Mouse (Mus musculus) Muller cell, postnatal 12 days (primary cell): ENCODE results near the gene Pdcl3.

ENCODE experiments used
- DNase-seq: peaks from one replicate; pipeline ENCODE4 v3.0.0-alpha.2; 2015; ENCODE audit errors: inconsistent ontology term

Pdcl3 gene

DNA sequence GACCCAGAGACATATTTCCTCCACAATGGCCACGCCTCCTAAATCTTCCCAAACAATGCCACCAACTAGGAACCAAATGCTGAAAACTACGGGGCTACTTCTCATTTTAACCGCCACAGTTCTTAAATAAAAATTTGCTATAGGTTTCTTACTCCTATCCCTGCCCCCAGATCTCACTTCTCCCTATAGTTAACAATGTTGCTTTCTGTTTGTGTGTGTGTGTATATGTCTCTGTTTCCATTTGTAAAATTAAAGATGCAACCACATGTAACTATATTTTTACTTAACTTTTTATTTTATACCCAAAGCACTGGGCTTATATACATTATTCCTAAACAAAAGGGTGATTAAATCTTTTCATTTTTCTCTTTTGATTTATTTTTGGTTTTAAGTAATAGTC is at the start of gene Pdcl3:
Gene Pdcl3 (plus strand): TSS at position 301 of the 400 bp plus-strand sequence.
- DNase-seq, result no peak

DNA sequence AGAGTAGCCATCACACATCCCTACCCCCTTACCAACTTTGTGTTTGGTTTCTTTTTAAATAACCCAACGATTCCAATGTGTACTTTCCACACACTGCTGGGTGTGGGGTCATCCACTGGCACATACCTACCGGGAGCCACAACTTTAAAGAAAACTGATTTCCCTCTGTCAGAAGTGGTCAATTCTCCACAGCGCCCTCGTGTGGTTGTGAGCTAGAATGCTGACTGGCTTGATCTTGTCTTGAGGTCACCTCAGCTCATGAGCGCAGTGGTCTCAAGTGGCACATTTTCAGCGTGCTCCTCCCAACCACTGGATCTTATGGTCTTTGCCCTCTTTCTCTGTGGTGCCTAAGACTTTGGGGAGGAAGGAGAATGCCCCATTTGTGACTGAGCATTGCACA is 48.6 kb upstream of the Pdcl3 start:
- DNase-seq, result peak; percentile 8

DNA sequence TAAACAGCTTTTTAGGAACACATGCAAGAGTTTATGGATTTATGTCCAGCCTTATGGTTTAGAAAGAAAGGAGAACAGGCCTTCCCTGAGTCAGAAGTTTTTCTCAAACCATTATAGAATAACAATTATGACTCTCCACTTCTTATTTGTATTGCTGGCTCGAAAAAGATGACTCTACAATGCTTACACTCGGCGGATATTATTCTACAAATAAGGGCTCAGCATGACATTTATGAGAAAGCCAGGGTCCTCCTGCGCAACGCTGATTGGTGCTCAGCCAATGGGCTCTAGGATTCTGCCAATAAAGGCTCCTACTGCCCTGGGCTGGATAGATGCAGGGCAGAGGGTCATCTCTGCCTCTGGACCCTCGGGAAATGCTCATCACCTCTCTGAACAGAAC is 46.6 kb upstream of the Pdcl3 start, which contains the start of gene Nms:
Gene Nms (plus strand): TSS at position 301 of the 400 bp plus-strand sequence.
- DNase-seq, result no peak

DNA sequence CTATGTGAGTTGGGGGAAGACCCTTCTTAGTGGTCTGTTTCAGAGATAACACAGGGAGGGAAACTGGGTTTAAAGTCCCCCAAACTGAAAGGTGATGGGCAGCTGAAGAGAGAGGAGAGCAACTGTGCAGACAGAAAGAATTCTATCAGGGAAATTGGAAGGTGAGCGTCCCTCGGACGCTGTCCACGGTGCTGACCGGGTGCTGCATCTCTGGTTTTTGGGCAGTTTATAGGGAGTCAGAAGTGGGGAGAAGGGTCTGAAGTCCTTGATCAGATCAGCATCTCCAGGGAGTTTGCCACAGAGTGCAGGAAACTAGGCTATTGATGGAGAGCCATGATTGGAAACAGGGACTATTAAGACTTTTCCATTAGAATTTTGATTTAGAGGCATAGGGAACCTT is 45.8 kb upstream of the Pdcl3 start:
- peak; percentile 49 for DNase-seq

DNA sequence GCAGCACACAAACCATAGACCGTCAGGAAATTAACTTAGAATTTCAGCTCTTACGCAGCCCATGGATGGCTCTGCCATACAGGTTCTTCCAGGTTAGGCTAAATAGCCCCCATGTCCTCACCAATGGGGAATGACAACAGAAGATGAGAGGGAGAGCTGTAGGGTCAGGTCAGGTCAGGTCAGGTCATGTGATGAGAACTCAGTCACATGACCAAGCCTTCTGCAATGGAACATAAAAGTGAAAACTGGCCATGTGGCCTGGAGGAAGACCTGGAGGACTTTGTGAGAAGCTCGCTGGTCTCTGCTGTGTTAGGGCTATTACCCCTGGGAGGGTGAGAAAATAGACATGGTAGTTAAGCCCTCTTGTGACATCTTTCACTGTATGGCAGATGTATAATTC is 29.0 kb upstream of the Pdcl3 start:
- DNase-seq, result no peak

DNA sequence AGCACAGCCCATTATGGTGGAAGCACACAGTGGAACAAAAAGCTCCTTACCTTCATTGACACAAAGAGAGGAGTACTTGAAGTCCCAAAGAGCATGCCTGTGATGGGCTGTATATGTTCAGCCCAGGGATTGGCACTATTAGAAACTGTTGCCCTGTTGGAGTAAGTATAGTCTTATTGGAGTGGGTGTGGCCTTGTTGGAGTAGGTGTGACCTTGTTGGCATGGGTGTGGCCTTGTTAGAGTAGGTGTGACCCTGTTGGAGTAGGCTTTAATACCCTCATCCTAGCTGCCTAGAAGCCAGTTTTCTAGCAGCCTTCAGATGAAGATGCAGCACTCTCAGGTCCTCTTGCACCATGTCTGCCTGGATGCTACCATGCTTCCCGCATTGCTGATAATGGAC is 16.3 kb upstream of the Pdcl3 start:
- DNase-seq, result no peak

DNA sequence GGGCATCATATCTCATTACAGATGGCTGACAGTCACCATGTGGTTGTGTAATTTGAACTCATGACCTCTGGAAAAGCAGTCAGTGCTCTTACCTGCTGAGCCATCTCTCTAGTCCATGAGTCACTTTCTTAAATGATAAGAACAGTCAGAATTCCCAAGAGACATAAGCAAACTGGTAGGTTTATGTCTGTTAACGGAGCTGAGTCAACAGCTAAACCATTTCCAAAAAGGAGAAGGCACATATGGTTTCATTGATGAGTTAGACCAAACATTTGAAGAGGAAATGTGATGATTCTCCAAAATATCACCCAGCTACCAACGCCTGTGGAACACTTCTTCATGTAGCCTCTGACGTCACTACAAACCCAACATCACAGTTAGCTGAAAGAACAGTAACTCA is 13.7 kb upstream of the Pdcl3 start:
- no peak for DNase-seq

DNA sequence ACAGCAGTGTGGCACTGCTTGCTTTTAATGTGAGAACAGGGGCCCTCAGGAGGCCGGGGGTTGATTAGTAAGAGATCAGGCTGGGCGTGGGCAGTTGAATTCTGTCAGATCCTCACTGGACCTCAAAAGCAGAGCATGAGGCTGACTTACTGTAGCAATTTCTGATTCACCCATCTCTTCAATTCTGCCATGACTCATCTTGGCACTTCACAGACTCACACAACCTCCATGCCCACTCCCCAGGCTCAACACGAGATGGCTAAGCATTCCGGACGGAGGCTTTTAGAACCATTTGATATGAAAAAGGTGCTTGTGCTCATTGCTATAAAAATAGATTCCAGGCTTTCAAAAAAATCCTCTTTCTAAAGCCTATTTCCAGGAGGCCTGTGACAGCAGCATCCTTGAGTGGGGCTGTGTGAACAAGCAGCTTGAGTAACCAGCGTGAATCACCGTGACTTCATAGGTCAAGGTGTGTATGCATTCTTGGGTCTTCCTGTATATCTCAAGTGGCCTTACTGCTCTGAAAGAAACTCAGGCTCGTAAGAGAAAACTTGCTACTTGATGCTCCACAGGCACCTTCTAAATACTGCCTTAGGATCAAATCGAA is 12.3 kb upstream of the Pdcl3 start:
- DNase-seq, result peak; percentile 60

DNA sequence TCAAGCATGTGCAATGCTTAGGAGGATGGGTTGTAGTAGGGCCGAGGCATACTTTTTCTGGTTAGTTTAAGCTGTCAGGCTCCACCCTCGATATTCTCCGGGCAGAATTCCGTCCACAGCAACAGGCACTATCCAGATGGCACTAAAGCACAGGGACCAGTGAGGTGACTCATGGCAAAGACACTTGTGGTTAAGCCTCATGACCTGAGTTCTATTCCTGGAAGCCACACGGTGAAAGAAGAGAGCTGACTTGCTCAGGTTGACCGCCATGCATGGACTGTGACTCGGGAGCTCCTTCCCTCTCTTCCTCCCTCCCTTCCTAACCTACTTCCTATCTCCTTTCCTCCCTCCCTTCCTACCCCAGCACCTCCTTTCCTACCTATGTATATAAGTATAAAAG is 5.5 kb upstream of the Pdcl3 start:
- peak; percentile 54 for DNase-seq

DNA sequence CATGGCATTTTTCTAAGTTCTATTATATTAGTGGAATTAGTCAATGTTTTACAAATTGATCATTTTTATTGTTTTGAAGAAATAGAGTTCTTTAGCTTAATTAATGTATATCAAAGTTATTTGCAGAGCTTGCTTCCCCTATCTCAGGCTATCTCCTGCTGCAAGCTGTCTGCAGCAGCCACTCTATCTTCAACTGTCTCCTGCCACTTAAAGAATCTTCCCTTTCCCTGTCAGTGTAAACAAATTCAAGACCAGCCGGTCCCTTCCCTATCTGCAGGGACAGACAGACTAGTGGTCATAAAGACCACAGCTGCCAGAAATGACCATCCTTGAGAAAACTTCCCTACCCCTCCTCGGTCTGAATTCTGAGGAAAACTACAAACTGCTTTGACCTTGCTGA is 1.5 kb upstream of the Pdcl3 start:
- DNase-seq, result no peak

DNA sequence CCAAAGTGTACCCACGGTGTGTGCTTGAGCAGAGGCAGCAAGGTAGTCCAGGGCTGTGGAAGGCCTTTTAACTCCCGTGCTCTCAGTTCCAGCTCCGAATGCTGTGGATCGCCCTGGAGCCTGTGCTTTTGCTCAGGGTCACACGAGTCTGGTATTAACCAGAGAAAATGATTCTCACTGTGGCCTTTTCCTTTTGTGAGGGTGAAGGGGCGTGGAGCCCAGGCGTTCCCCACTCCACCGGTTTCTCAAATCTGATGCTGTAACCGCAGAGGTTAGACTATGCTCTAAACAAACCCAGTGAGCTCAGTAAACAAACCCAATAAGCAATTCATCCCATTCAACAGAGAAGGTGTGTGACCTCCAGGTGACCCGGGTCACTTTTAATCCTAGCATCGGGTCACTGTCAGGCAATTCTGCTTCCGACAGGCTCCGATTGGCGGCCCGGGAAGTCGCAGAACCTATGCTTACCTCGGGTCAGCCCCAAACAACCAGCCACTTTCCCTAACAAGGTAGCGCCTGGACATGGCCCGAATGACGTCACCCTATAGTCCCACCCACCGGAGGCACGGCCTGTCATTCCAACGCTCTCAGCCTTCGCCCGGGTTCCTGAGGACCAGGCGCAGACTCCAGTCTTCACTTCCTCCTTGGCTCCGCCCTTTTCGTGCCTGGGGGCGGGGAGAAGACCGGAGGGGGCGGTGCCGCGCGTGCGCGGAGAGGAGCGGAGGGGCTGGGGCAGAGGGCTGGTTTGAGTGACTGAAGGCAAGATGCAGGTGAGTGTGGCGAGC is 1.9 kb downstream of the Pdcl3 start:
- DNase-seq, result peak; percentile 99

DNA sequence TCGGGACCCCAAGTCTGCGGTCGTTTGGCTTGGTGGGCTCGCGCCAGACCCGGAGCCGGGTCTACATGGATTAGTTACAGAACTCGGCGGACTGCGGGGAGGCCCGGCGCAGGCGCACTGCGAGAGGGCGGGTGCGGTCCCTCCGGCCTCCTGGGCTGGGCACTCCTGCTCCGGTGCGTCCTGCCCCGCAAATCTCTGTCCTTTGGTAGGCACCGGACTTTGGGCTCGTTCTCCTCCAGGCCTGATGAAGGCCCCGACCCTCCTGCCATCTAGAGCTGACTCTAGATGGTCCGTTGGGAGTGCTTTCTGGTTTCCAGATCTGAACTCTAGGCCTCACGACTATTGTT is 2.4 kb downstream of the Pdcl3 start:
- no peak for DNase-seq

DNA sequence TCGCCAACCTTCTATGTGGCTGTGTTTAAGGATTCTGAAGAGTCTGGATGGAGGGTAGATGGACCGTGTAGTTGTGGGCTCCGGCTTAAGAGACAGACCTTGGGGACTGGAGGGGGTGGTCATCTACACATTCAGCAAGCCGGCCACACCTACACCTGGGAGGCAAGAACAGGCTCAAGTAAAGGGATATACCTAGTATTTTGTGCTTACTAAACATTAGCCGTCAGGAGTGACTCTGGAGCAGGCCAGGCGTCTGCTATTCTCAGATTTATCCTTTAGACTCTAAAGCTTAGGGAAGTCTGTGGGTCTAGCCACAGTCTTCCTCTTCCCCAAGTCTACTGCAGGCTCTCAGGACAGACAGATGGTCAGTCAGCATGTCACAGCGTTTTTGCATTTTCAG is 2.9 kb downstream of the Pdcl3 start:
- DNase-seq, result no peak

DNA sequence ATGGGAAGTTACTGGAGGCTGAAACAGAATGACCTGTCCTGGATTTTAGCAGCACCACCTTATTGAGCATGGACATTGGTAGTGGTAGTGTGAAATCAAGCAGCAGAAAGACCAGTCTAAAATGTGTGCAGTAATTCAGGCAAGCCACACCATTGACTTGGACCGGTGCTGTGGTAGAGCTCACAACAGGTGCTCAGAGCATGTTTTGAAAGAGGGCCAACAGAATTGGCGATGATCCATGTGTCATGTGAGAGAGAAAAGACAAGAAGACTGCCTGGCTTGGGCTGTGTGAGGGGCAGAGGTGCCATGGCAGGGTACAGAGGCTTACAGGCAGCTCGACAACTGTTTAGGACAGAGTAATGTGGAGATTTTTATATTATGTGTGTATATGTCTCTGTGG is 7.0 kb downstream of the Pdcl3 start:
- DNase-seq, result no peak

DNA sequence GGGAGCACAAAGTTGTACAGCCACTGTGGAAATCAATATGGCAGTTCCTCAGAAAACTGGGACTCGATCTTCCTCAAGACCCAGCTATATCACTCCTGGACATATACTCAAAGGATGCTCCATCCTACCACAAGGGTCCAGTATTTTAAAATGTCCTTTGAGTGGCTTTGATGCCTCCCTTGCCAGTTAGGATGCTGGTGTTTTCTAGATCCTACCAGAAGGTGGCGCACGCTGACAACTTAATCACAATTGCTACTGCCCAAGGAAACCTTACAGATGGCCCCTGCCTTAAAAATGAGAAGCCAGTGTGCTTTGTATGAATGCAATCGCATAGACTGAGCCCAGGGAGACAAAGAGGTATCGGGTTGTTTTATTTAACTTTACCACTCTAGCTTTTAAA is 15.7 kb downstream of the Pdcl3 start:
- DNase-seq, result peak; percentile 49

DNA sequence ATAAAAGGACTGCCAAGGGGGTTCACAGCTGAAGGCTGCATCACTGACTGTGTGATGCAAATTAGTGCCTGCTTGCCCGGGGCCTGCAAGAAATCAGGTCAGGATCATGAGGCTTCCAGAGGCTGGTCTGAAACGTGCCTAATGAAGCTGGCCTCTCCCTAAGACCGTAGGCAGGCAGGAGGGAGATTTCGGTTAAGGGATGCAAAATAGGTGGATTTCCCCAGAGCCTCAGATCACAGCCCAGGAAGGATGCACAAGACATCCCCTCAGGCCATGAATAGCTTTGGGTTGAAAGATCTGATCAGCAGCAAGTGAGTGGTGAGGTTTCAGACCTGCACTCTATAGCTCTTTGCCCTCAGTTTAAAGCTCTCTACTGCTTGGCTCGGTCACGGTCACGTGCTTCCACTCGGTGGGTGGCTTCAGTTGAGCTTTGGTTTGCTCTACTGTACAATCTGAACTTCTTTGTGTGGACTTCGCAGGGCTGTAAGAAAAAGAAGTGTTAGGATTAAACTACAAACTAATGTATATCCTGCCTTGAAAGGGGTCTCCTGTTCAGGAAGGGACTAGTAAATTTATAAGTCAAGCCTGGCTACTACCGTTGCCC is 20.4 kb downstream of the Pdcl3 start:
- no peak for DNase-seq

DNA sequence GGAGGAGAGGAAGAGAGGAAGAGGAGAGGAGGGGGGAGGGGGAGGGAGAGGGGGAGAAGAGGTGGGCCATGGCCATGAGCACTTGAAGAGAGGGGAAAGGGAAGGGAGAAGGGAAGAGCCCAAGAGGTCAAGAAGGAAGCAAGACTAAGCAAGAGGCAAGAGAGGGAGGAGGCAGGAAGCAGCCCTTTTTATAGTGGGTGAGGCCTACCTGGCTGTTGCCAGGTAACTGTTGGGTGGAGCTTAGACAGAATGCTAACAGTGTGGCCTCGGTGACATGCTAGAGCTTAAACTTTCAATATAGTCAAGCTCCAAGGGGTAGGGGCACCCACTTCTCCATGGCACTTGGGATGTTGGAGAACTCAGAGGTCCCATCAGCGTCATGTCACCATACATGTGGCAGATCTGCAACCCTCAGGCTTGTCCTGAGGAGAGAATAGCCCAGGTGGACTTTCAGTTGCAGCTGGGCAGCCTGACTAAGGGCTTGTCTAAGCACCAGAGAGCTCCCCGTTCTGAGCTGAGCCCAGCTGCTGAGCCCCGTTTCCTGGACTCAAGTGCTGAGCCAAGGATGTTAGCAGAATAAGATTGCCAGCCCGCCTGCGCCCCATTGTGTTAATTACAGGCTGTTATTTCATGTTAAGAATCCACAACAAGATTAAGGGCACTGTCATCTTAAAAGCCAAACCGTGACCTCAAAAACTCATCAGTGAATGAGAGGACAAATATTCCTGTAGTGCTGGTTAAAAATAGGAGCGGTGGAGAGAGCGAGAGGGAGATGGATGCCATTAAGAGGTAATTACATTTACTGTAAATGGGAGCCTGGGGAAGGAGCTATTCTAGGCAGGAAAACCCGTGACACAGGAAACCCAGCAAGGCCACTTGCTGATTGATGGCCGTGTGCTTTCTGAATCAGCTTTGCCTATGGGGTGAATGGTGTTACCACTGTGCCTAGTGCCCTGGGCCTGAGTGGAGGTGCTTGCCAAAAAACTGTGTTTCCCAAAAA is 21.7 kb downstream of the Pdcl3 start:
- no peak for DNase-seq

DNA sequence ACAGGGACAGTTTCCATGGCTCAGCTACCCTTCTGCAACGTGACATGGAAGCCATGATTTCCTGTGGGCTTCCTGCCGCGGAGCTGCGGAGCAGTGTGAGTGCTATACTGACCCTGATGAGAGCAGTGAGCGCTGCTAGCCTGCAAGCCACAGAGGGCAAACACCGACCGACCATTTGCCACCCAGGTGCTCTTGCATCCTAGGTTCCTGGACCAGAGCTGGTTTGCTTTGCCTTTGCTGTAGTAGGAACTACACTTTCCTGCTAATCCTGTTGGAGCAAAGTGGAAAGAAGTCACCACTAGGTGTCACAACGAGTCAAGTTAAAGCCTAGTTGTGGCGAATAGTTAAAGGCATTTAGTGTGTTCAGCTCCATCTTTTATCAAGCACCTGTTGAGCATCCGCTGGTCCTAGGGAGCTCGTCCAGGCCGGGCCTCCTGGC is 25.2 kb downstream of the Pdcl3 start:
- DNase-seq, result peak; percentile 60

DNA sequence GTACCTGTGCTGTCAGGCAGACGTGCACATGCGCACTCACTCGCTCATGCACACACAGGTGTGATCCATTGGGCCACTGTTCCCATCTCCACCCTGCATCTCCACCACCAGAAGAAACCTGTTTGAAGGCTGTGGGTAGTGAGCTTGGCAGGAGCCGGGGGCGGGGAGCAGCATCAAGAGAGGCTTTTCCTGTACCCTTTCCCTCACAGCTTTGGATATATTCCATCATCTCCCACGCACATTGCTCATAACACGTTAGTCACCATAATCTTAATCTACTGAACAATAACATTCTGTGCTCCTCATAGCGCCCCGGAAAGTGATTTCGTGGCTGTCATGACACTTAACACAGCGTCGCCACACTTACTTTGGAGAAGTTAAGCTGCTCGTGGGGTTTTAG is 27.2 kb downstream of the Pdcl3 start:
- DNase-seq, result peak; percentile 14

DNA sequence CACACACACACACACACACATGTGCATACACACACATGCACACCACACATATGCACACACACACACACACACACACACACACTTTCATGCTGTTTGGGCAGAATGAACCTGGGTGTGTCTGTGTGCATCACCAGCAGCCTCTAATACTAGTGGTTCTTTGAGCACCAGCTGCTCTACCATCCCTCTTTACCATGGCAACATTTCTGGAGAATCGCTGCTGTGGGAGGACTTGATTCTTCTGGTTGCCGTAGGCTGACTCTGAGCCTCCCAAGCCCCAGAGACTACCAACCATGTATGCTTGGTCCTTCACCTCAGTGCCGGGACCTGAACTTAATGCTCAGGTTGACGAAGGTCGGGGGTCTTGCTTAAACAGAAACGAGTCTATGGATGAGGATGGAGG is 28.4 kb downstream of the Pdcl3 start:
- no peak for DNase-seq

DNA sequence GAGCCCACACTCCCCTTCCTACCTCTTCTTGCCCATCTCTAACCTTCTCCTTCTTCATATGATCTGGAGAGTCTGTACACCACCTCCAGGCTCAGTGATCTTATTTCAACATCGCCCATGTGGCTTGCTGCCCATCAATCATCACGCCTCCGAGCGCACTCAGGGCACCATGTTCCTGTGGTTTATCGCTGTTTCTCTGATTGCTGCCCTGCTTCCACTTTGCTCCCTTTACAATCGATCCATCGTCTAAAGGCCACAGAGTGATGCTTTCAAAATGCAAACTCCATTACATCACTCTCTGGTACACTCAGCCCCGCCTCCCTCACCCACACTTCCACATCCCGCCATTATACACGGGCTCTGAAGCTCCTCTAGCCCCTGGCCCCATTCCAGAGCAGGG is 30.1 kb downstream of the Pdcl3 start:
- DNase-seq, result no peak

DNA sequence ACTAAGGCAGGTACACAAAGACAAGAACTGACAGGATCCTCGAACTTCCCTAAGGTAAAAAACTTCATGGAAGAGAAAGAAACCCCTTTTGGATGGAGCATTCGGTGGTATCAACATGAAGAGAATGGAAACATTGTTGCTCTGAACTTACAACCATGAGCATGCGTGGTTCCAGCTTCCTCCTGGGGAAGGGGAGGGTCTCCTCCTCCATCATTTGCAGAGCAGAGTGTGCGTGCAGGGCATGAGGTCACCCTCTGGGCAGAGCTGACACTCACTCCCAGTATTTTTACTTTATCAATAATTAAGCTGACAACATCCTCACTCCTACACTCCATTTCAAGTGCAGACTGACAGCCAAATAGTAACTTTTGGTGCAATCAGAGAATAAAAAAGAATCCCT is 32.5 kb downstream of the Pdcl3 start:
- DNase-seq, result no peak
